Mouse (Mus musculus): ENCODE data around the gene Asphd1. TPM values are rescaled to one million over a fixed set of nuclear protein-coding genes. Genes with fewer than 3 reads are reported as not detected.

The Asphd1 gene
- 5.6 and 6.9 TPM in 2 replicates for polyA plus RNA-seq (2015; fragmentation: Nextera tagmentation; extraction: Ambion mirVana)

DNA sequence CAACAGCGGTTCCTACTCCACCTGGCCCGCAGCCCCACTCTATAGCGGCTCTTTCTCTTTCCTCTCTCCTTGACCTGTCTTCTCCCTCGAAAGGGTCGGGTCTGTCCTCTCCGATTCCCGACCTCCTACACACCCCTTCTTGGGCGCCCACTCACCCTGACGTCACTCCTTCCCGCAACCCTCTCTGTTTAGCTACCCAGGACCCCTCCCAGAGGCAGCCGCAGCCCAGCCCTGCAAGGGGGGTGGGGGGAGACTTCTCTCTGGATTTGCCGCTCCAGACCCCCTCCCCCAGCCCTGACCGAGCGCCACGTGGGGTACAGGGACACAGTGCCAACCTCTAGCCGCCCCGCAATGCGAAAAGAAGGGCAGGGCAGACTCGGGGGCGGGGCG lies at the start of gene Asphd1:
TSS of gene Asphd1 (minus strand) at position 180 of the 390 bp plus-strand sequence.
- Histone ChIP-seq H3K4me1 (peaks cover 44% of the 10 kb centered on the region), H3K4me2 (replicated peaks) (peak within 1 kb of the TSS; percentile 93), H3K9ac (replicated peaks) (peak within 1 kb of the TSS; percentile 71), H3K4me3 (peak within 1 kb of the TSS; percentile 58), H3K27me3 (no peaks in the 10 kb centered on the region), H3K36me3 (peaks cover 9% of the 10 kb centered on the region; the same call in 1 of the 2 replicates), H3K9me3 (no peaks in the 10 kb centered on the region), H3K27ac (replicated peaks) (peak within 1 kb of the TSS; percentile 88)
- ATAC-seq (replicated peaks) = peak; percentile 70
- under 1% methylated on average over 21 of the region's 21 CpGs for WGBS

DNA sequence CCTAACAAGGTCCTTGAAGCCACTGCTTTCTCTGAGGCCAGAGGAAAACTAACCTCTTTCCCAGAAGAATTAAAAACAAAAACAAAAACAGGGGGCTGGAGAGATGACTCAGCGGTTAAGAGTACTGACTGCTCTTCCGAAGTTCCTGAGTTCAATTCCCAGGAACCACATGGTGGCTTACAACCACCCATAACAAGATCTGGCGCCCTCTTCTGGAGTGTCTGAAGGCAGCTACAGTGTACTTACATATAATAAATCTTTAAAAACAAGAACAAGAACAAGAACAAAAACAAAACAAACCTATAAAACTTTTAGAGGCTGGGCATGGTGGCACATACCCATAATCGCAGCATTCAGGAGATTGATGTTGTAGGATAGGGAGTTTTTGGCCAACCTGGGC lies 47.1 kb upstream of the Asphd1 start:
- H3K36me3 ChIP-seq = no peaks in the 10 kb centered on the region
- no peak overlapping the region for H3K27ac ChIP-seq (replicated peaks)
- no peak for ATAC-seq (replicated peaks)
- no peak overlapping the region for H3K4me2 ChIP-seq (replicated peaks)
- no peaks in the 10 kb centered on the region for H3K9me3 ChIP-seq
- H3K27me3 ChIP-seq = no peaks in the 10 kb centered on the region
- no peaks in the 10 kb centered on the region for H3K4me1 ChIP-seq
- H3K4me3 ChIP-seq = no peak overlapping the region
- no peak overlapping the region for H3K9ac ChIP-seq (replicated peaks)
- 82% methylated on average over 4 of the region's 4 CpGs for WGBS

DNA sequence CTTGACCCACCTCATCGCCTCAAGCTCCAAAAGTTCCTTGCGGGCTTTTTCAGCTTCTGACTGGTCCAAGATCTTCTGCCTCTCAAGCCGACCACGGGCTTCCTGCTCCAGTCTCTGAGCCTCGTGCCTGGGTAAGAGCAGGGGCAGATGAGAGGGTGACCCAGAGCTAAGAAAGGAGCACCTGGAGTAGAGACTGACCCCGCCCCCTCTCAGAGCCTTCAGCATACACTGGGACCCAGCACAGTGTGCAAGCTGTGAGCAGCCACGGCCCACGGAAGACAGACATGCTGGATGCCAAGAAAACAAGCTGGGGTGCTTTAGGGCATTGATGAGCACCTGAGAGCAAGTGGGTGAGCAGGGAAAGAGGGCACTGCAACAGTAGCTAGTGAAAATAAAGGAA lies 39.4 kb upstream of the Asphd1 start:
- Histone ChIP-seq H3K27me3 (no peaks in the 10 kb centered on the region), H3K36me3 (no peaks in the 10 kb centered on the region), H3K9me3 (no peaks in the 10 kb centered on the region), H3K27ac (replicated peaks) (no peak overlapping the region), H3K9ac (replicated peaks) (no peak overlapping the region), H3K4me2 (replicated peaks) (no peak overlapping the region), H3K4me3 (no peak overlapping the region), H3K4me1 (no peaks in the 10 kb centered on the region)
- no peak for ATAC-seq (replicated peaks)
- 70% methylated on average over 8 of the region's 8 CpGs for WGBS

DNA sequence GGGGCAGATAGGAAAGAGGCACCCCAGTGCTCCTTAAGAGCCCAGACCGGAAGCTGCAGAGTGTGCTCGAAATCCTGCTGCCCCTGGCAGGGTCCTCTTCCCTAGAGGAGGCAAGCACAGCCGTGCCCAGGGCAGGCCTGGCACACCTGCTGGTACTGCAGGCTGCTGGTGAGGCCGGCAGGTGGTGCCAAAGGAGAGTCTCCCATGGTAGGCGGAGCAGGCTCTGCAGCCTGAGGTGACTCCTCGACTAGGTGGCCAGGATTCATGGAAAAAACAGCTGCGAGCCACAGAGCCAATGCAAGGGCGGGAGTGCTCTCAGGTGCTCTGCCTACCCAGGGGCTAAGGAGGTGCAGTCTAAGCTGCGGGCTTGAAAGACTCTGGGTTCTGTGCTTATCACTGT lies 36.9 kb upstream of the Asphd1 start:
- 48% methylated on average over 9 of the region's 9 CpGs for WGBS

DNA sequence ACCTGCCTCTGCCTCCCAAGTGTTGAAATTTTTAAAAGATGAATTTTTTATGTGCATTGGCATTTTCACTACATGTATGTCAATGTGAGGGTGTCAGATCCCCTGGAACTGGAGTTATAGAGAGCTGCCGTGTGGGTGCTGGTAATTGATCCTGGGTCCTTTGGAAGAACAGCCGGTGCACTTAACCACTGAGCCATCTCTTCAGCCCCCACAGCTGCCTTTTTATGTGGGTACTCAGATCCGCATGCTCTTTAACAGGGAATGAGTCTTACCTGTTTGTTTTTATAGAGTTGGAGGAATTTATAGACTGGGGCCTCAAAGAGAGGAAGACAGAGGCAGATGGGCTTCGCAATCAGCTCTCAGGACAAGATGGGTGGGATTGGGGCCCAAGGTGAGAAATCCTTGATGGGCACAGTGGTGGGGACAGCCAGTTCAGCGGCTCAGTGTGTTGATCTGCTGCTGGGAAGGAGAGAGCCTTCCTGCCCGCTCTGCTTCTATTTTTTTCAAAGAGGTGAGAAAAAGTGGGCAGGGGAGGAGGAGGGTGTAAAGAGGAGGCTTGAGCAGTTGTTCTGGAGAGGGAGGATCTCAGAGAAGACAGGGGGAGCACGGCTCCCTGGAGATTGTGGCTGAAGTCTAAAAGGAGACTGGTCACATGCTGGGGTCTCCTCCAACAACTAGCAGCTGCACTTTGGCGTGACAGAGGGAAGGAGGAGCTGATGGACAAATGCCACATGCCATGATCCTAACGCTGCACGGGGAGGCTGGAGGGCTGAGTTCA lies 35.5 kb upstream of the Asphd1 start:
- H3K27ac ChIP-seq (replicated peaks) = no peak overlapping the region
- no peak overlapping the region for H3K9ac ChIP-seq (replicated peaks)
- 68% methylated on average over 10 of the region's 10 CpGs for WGBS
- peaks cover 13% of the 10 kb centered on the region for H3K36me3 ChIP-seq
- H3K4me2 ChIP-seq (replicated peaks) = no peak overlapping the region
- H3K9me3 ChIP-seq = no peaks in the 10 kb centered on the region
- no peak for ATAC-seq (replicated peaks)
- H3K4me1 ChIP-seq = no peaks in the 10 kb centered on the region
- no peak overlapping the region for H3K4me3 ChIP-seq
- no peaks in the 10 kb centered on the region for H3K27me3 ChIP-seq

More for the DNA sequence above, 36.9 kb upstream of the Asphd1 start:
- H3K4me2 ChIP-seq (replicated peaks) = no peak overlapping the region
- H3K27ac ChIP-seq (replicated peaks) = no peak overlapping the region
- no peaks in the 10 kb centered on the region for H3K4me1 ChIP-seq
- ATAC-seq (replicated peaks) = no peak
- peaks cover 3% of the 10 kb centered on the region; the same call in 1 of the 2 replicates for H3K36me3 ChIP-seq
- H3K4me3 ChIP-seq = no peak overlapping the region
- no peaks in the 10 kb centered on the region for H3K9me3 ChIP-seq
- H3K9ac ChIP-seq (replicated peaks) = no peak overlapping the region
- H3K27me3 ChIP-seq = no peaks in the 10 kb centered on the region

DNA sequence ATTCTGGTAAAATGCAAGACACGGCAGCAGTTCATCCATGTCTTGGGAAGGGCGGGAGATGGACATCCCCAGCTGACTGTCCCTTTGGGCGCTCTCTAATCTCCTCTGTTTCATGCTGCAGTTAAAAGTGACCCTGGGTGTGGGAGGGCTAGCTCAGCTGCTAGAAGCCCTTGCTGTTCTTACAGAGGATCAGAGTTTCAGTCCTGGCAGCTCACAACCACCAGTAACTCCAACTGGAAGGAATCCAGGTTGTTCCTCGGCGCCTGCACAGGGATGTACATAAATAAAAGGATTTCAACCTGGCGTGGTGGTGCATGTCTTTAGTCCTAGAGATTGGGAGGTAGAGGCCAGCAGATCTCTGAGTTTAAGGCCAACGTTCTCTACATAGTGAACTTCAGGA lies 33.7 kb upstream of the Asphd1 start:
- 77% methylated on average over 7 of the region's 7 CpGs for whole genome bisulfite sequencing
- ATAC-seq (replicated peaks) = no peak
- H3K36me3 ChIP-seq = peaks cover 30% of the 10 kb centered on the region
- H3K4me2 ChIP-seq (replicated peaks) = no peak overlapping the region
- no peaks in the 10 kb centered on the region for H3K9me3 ChIP-seq
- H3K4me3 ChIP-seq = no peak overlapping the region
- no peak overlapping the region for H3K27ac ChIP-seq (replicated peaks)
- no peaks in the 10 kb centered on the region for H3K27me3 ChIP-seq
- no peak overlapping the region for H3K9ac ChIP-seq (replicated peaks)
- H3K4me1 ChIP-seq = peaks cover 2% of the 10 kb centered on the region; the same call in 1 of the 2 replicates

DNA sequence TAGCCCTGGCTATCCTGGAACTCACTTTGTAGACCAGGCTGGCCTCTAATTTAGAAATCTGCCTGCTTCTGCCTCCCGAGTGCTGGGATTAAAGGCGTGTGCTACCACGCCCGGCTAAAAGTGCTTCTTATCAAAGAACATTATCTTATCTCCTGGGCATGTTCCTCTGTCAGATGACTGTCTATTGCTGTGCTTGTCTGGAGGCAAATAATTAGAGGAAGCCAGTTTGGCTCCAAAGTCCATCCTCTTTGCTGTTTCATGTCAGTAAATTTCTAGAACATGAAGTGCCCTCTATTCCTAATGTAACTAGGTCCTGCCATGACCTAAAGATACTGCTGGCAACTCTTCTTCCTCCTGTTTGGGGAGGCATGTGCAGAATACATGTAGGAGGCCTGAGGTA lies 32.7 kb upstream of the Asphd1 start:
- Histone ChIP-seq H3K36me3 (peaks cover 32% of the 10 kb centered on the region), H3K9me3 (no peaks in the 10 kb centered on the region), H3K27ac (replicated peaks) (no peak overlapping the region), H3K4me2 (replicated peaks) (no peak overlapping the region), H3K27me3 (no peaks in the 10 kb centered on the region), H3K4me1 (peaks cover 12% of the 10 kb centered on the region), H3K4me3 (no peak overlapping the region), H3K9ac (replicated peaks) (no peak overlapping the region)
- 95% methylated on average over 4 of the region's 4 CpGs for WGBS
- no peak for ATAC-seq (replicated peaks)

DNA sequence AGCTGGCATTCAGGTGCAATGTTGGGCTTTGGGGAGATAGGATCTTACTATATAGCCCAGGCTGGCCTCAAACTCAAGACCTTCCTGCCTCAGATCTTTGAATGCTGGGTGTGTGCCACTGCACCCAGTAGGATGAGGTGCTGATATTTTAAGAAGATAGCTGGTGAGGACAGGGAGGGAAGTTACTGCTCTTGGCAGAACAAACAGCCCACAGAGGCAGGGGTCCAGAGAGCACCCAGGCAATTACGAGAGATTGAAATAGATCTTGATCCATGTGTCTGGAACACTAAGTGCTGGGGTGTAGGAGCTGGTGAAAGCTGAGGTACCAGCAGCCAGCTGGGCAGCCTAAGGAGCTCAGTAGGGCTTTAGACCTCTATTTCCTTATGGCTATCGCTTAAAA lies 32.2 kb upstream of the Asphd1 start:
- H3K27me3 ChIP-seq = no peaks in the 10 kb centered on the region
- no peak overlapping the region for H3K4me2 ChIP-seq (replicated peaks)
- H3K4me3 ChIP-seq = no peak overlapping the region
- no peak for ATAC-seq (replicated peaks)
- 91% methylated on average over 2 of the region's 2 CpGs for WGBS
- H3K4me1 ChIP-seq = peaks cover 15% of the 10 kb centered on the region
- no peaks in the 10 kb centered on the region for H3K9me3 ChIP-seq
- no peak overlapping the region for H3K9ac ChIP-seq (replicated peaks)
- H3K36me3 ChIP-seq = peaks cover 32% of the 10 kb centered on the region
- H3K27ac ChIP-seq (replicated peaks) = no peak overlapping the region

DNA sequence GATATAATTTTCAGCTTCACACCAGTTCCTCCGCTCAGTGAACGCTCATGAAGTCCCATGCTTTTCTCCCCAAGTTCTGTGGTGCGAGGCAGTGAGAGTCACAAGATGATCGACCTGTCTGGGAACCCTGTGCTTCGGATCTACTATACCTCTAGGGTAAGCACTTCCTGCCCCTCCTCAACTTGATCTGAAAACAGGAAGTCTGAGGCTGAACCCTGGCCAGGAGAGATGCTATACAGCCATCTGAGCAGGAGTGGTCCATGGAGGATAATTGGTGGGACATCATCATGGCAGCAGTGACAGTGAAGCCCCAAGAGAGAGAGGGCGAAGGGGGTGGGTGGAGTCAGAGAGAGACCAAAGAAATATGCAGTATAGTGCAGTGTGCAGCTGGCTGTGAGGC lies 29.5 kb upstream of the Asphd1 start:
- H3K9me3 ChIP-seq = no peaks in the 10 kb centered on the region
- no peaks in the 10 kb centered on the region for H3K27me3 ChIP-seq
- no peak overlapping the region for H3K4me3 ChIP-seq
- H3K4me2 ChIP-seq (replicated peaks) = no peak overlapping the region
- ATAC-seq (replicated peaks) = no peak
- no peak overlapping the region for H3K9ac ChIP-seq (replicated peaks)
- peaks cover 32% of the 10 kb centered on the region for H3K36me3 ChIP-seq
- H3K4me1 ChIP-seq = peaks cover 20% of the 10 kb centered on the region
- 96% methylated on average over 6 of the region's 6 CpGs for WGBS
- H3K27ac ChIP-seq (replicated peaks) = no peak overlapping the region

DNA sequence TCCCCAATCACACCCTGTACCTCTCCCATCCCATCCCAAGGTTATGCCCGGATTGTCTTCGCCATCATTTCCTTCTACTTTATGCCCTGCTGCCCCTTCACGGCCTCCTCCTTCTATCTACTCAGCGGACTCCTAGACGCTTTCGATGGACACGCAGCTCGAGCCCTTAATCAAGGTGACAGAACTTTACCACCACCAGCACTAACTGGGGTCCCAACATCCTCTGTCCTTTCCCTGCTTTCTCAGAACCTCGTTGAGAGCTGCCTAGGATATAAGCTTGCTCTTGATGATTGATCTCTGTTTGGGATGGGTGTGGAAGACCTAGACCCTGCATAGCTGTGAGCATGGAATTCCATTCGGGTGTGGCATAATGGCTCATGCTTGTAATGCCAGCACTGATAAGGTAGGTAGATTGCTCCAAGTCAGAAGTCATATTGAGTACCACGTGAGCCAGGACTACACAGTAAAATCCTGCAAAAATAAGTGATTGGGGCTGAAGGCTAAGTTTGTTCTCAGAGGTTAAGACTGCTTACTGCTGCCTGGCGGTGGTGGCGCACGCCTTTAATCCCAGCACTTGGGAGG lies 27.6 kb upstream of the Asphd1 start:
- 30% methylated on average over 14 of the region's 14 CpGs for WGBS
- Histone ChIP-seq H3K4me3 (peak overlapping the region; percentile 85), H3K9ac (replicated peaks) (peak overlapping the region; percentile 94), H3K4me2 (replicated peaks) (peak overlapping the region; percentile 75), H3K9me3 (no peaks in the 10 kb centered on the region), H3K27me3 (no peaks in the 10 kb centered on the region), H3K36me3 (peaks cover 36% of the 10 kb centered on the region), H3K4me1 (peaks cover 20% of the 10 kb centered on the region), H3K27ac (replicated peaks) (peak overlapping the region; percentile 99; the same call in 1 of the 2 replicates)
- no peak; the same call in 1 of the 2 replicates for ATAC-seq (replicated peaks)

DNA sequence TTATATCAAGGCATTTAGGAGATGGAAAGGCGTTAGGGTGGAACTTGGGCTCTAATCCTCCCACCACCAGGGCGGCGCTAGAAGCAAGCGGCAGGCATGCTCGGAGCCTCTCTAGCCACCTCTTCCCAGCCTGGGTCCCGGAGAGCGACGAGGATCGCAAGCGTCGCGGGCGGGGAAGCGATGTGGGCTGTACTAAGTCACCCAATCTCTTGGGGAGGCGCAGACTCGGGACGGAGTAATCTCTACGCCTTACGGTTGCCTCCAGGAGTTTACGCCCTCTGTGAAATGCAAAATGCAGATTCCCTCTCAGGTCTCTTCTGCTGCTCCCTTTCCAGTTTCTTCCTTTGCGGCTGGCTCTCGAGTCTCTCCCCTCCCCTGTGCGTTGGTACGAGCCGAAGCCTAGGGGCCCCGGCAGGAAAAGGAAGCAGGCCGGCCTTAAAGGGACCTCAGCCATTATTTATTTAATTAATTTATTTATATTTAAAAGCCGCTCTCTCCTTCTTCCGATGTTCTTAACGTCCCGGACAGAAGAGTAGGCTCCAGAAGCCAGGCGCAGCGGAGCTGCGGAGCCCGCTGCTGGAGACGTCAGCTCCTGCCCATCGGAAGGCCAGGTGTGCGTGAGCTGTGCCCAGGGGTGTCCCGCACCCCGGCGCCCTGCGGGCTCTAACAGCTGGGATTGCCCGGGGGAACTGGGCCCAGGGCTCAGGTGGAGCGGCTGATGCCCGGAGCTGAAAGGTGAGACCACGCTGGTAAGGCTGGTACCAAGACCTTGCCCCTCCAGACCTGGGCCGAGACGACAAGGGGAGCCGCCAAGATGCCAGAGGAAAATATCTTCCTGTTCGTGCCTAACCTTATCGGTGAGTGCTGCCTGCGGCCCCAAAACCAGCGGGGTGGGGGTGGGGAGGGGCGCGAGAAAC lies 26.8 kb upstream of the Asphd1 start, which contains the start of gene Cdiptos:
TSS of gene Cdiptos (minus strand) at position 149 of the 917 bp plus-strand sequence.
- Histone ChIP-seq H3K4me1 (peaks cover 20% of the 10 kb centered on the region), H3K27me3 (no peaks in the 10 kb centered on the region), H3K27ac (replicated peaks) (peak within 1 kb of the TSS; percentile 99), H3K4me2 (replicated peaks) (peak within 1 kb of the TSS; percentile 75), H3K9ac (replicated peaks) (peak within 1 kb of the TSS; percentile 94), H3K4me3 (peak within 1 kb of the TSS; percentile 85), H3K36me3 (peaks cover 38% of the 10 kb centered on the region), H3K9me3 (no peaks in the 10 kb centered on the region)
- ATAC-seq (replicated peaks) = peak; percentile 96
- WGBS = under 1% methylated on average over 55 of the region's 55 CpGs

DNA sequence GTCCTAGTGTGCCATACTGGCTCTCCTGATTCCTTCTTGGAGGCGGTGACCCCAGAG lies 26.3 kb upstream of the Asphd1 start, which contains the start of gene Cdipt:
TSS of gene Cdipt (plus strand) at position 22 of the 57 bp plus-strand sequence.
- Histone ChIP-seq H3K27ac (replicated peaks) (peak within 1 kb of the TSS; percentile 99), H3K9ac (replicated peaks) (peak within 1 kb of the TSS; percentile 94), H3K4me1 (peaks cover 20% of the 10 kb centered on the region), H3K4me2 (replicated peaks) (peak within 1 kb of the TSS; percentile 75), H3K9me3 (no peaks in the 10 kb centered on the region), H3K4me3 (peak within 1 kb of the TSS; percentile 85), H3K27me3 (no peaks in the 10 kb centered on the region), H3K36me3 (peaks cover 38% of the 10 kb centered on the region)
- ATAC-seq (replicated peaks) = no peak
- WGBS = 8% methylated on average over 1 of the region's 1 CpGs

Measured in forebrain, embryonic 15.5 days (tissue).